Mouse (Mus musculus): ENCODE data around the gene Trim10. TPM values are rescaled to one million over a fixed set of nuclear protein-coding genes. Genes with fewer than 3 reads are reported as not detected.
"Not testable (repeated sequence)": the region's sequence is repeated elsewhere in the genome, so short reads cannot be mapped to it uniquely, and the experiment has no call there.

Trim10 gene
- polyA plus RNA-seq (2015; fragmentation: Nextera tagmentation; extraction: Ambion mirVana): 13.3 and 16.0 TPM in 2 replicates

GRCm38 (mm10) chr17:36869284-36869954 is at the start of gene Trim10:
Gene Trim10, plus strand, starts transcription at chr17:36869574.
- Histone ChIP-seq H3K27ac (replicated peaks) (peak within 1 kb of the TSS; percentile 64; the same call in 1 of the 2 replicates), H3K9me3 (no peaks in the 10 kb centered on the region), H3K9ac (peak within 1 kb of the TSS; percentile 55), H3K4me3 (peak within 1 kb of the TSS; percentile 37), H3K4me2 (peak within 1 kb of the TSS; percentile 57), H3K36me3 (no peaks in the 10 kb centered on the region), H3K27me3 (replicated peaks) (peaks cover 56% of the 10 kb centered on the region), H3K4me1 (peaks cover 10% of the 10 kb centered on the region; the same call in 1 of the 2 replicates)
- peak; percentile 73 for ATAC-seq (ENCODE audit: extremely low read depth, insufficient number of reproducible peaks, low FRiP score, low TSS enrichment)
- 57% methylated on average over 4 of the region's 4 CpGs for WGBS

GRCm38 (mm10) chr17:36824005-36824404 is 45.4 kb upstream of the Trim10 start:
- Histone ChIP-seq H3K9me3 (no peaks in the 10 kb centered on the region), H3K27ac (replicated peaks) (no peak overlapping the region), H3K9ac (no peak overlapping the region), H3K4me3 (no peak overlapping the region), H3K27me3 (replicated peaks) (0 out of 2 replicates have a peak, but pooled peaks cover 6% of the 10 kb centered on the region), H3K4me1 (no peaks in the 10 kb centered on the region), H3K4me2 (no peak overlapping the region), H3K36me3 (no peaks in the 10 kb centered on the region)
- no peak for ATAC-seq (ENCODE audit: extremely low read depth, insufficient number of reproducible peaks, low FRiP score, low TSS enrichment)

GRCm38 (mm10) chr17:36825525-36825924 is 43.8 kb upstream of the Trim10 start:
- Histone ChIP-seq H3K4me3 (no peak overlapping the region), H3K4me1 (no peaks in the 10 kb centered on the region), H3K27me3 (replicated peaks) (0 out of 2 replicates have a peak, but pooled peaks cover 4% of the 10 kb centered on the region), H3K9me3 (no peaks in the 10 kb centered on the region), H3K9ac (no peak overlapping the region), H3K4me2 (no peak overlapping the region), H3K27ac (replicated peaks) (no peak overlapping the region), H3K36me3 (no peaks in the 10 kb centered on the region)
- WGBS: 14% methylated on average over 4 of the region's 4 CpGs
- no peak for ATAC-seq (ENCODE audit: extremely low read depth, insufficient number of reproducible peaks, low FRiP score, low TSS enrichment)

GRCm38 (mm10) chr17:36826002-36826401 is 43.4 kb upstream of the Trim10 start:
- H3K4me3 ChIP-seq; H3K9ac ChIP-seq; H3K4me1 ChIP-seq; H3K9me3 ChIP-seq; H3K27ac ChIP-seq (replicated peaks); H3K4me2 ChIP-seq; H3K27me3 ChIP-seq (replicated peaks); H3K36me3 ChIP-seq; ATAC-seq (ENCODE audit: extremely low read depth, insufficient number of reproducible peaks, low FRiP score, low TSS enrichment): not testable (repeated sequence)
- WGBS: 14% methylated on average over 5 of the region's 5 CpGs

- H3K4me3 ChIP-seq: no peak overlapping the region
- H3K27ac ChIP-seq (replicated peaks): no peak overlapping the region
- no peak overlapping the region for H3K4me2 ChIP-seq
- H3K4me1 ChIP-seq: no peaks in the 10 kb centered on the region
- no peak for ATAC-seq (ENCODE audit: extremely low read depth, insufficient number of reproducible peaks, low FRiP score, low TSS enrichment)
- H3K9me3 ChIP-seq: no peaks in the 10 kb centered on the region
- H3K9ac ChIP-seq: no peak overlapping the region
- H3K36me3 ChIP-seq: no peaks in the 10 kb centered on the region
- H3K27me3 ChIP-seq (replicated peaks): peaks cover 4% of the 10 kb centered on the region; the same call in 1 of the 2 replicates
- 79% methylated on average over 2 of the region's 2 CpGs for WGBS
Measured at GRCm38 (mm10) chr17:36828488-36828887, 40.9 kb upstream of the Trim10 start.

- peaks cover 4% of the 10 kb centered on the region; the same call in 1 of the 2 replicates for H3K27me3 ChIP-seq (replicated peaks)
- H3K4me2 ChIP-seq: no peak overlapping the region
- no peak overlapping the region for H3K27ac ChIP-seq (replicated peaks)
- H3K9ac ChIP-seq: no peak overlapping the region
- H3K4me1 ChIP-seq: no peaks in the 10 kb centered on the region
- 65% methylated on average over 3 of the region's 3 CpGs for WGBS
- H3K9me3 ChIP-seq: no peaks in the 10 kb centered on the region
- no peaks in the 10 kb centered on the region for H3K36me3 ChIP-seq
- no peak overlapping the region for H3K4me3 ChIP-seq
- ATAC-seq (ENCODE audit: extremely low read depth, insufficient number of reproducible peaks, low FRiP score, low TSS enrichment): no peak
Measured at GRCm38 (mm10) chr17:36830470-36830869, 38.9 kb upstream of the Trim10 start.

- no peaks in the 10 kb centered on the region for H3K9me3 ChIP-seq
- H3K27ac ChIP-seq (replicated peaks): no peak overlapping the region
- peaks cover 4% of the 10 kb centered on the region; the same call in 1 of the 2 replicates for H3K27me3 ChIP-seq (replicated peaks)
- WGBS: 53% methylated on average over 4 of the region's 4 CpGs
- no peak overlapping the region for H3K9ac ChIP-seq
- no peak overlapping the region for H3K4me2 ChIP-seq
- no peak for ATAC-seq (ENCODE audit: extremely low read depth, insufficient number of reproducible peaks, low FRiP score, low TSS enrichment)
- no peak overlapping the region for H3K4me3 ChIP-seq
- H3K4me1 ChIP-seq: peaks cover 11% of the 10 kb centered on the region
- no peaks in the 10 kb centered on the region for H3K36me3 ChIP-seq
Measured at GRCm38 (mm10) chr17:36832694-36833093, 36.7 kb upstream of the Trim10 start.

- H3K27me3 ChIP-seq (replicated peaks): no peaks in the 10 kb centered on the region; the same call in 1 of the 2 replicates
- peaks cover 3% of the 10 kb centered on the region; the same call in 1 of the 2 replicates for H3K36me3 ChIP-seq
- no peak for ATAC-seq (ENCODE audit: extremely low read depth, insufficient number of reproducible peaks, low FRiP score, low TSS enrichment)
- WGBS: 26% methylated on average over 12 of the region's 12 CpGs
- H3K4me2 ChIP-seq: peak overlapping the region; percentile 73
- peaks cover 25% of the 10 kb centered on the region for H3K4me1 ChIP-seq
- H3K9me3 ChIP-seq: no peaks in the 10 kb centered on the region
- H3K9ac ChIP-seq: peak overlapping the region; percentile 95; the same call in 1 of the 2 replicates
- peak overlapping the region; percentile 80 for H3K4me3 ChIP-seq
- H3K27ac ChIP-seq (replicated peaks): peak overlapping the region; percentile 96
Measured at GRCm38 (mm10) chr17:36835591-36836426, 33.6 kb upstream of the Trim10 start.

GRCm38 (mm10) chr17:36836427-36836812 is 33.0 kb upstream of the Trim10 start:
- Histone ChIP-seq H3K4me1 (peaks cover 25% of the 10 kb centered on the region), H3K36me3 (peaks cover 3% of the 10 kb centered on the region; the same call in 1 of the 2 replicates), H3K27me3 (replicated peaks) (no peaks in the 10 kb centered on the region; the same call in 1 of the 2 replicates), H3K4me3 (peak overlapping the region; percentile 80), H3K4me2 (peak overlapping the region; percentile 73), H3K27ac (replicated peaks) (peak overlapping the region; percentile 96), H3K9ac (peak overlapping the region; percentile 95), H3K9me3 (no peaks in the 10 kb centered on the region)
- no peak for ATAC-seq (ENCODE audit: extremely low read depth, insufficient number of reproducible peaks, low FRiP score, low TSS enrichment)
- WGBS: 16% methylated on average over 3 of the region's 3 CpGs

GRCm38 (mm10) chr17:36836874-36837647 is 32.3 kb upstream of the Trim10 start, which contains the start of gene Trim26:
Gene Trim26, plus strand, starts transcription at chr17:36837134.
- H3K4me3 ChIP-seq: peak within 1 kb of the TSS; percentile 80
- ATAC-seq (ENCODE audit: extremely low read depth, insufficient number of reproducible peaks, low FRiP score, low TSS enrichment): peak; percentile 98
- no peaks in the 10 kb centered on the region for H3K9me3 ChIP-seq
- H3K36me3 ChIP-seq: peaks cover 7% of the 10 kb centered on the region; the same call in 1 of the 2 replicates
- peaks cover 25% of the 10 kb centered on the region for H3K4me1 ChIP-seq
- H3K27me3 ChIP-seq (replicated peaks): no peaks in the 10 kb centered on the region; the same call in 1 of the 2 replicates
- under 1% methylated on average over 58 of the region's 58 CpGs for WGBS
- H3K27ac ChIP-seq (replicated peaks): peak within 1 kb of the TSS; percentile 96
- H3K4me2 ChIP-seq: peak within 1 kb of the TSS; percentile 73
- peak within 1 kb of the TSS; percentile 95 for H3K9ac ChIP-seq

- H3K9ac ChIP-seq: no peak overlapping the region
- no peak overlapping the region for H3K4me2 ChIP-seq
- H3K27ac ChIP-seq (replicated peaks): no peak overlapping the region
- no peaks in the 10 kb centered on the region for H3K9me3 ChIP-seq
- ATAC-seq (ENCODE audit: extremely low read depth, insufficient number of reproducible peaks, low FRiP score, low TSS enrichment): no peak
- peaks cover 39% of the 10 kb centered on the region for H3K4me1 ChIP-seq
- no peak overlapping the region for H3K4me3 ChIP-seq
- H3K27me3 ChIP-seq (replicated peaks): no peaks in the 10 kb centered on the region
- WGBS: 76% methylated on average over 5 of the region's 5 CpGs
- peaks cover 14% of the 10 kb centered on the region for H3K36me3 ChIP-seq
Measured at GRCm38 (mm10) chr17:36839001-36839400, 30.4 kb upstream of the Trim10 start.

Measured in heart, embryonic 13.5 days (tissue).